Mouse (Mus musculus) T-cell, adult 66 days (primary cell): Measurements from ENCODE around the gene Gm10436. TPM values are rescaled to one million over a fixed set of nuclear protein-coding genes. Genes with fewer than 3 reads are reported as not detected.

Source experiments
- total RNA-seq, 2 experiments: library from RNA; stranded (reverse); gene quantifications; 3 replicates in 1 of 2; 4 replicates in 1 of 2; pipeline ENCODE4 v1.2.4; 2023

Gene Gm10436
- not detected for total RNA-seq

GRCm38 (mm10) chr12:88182008-88182407 lies at the start of gene Gm10436:
TSS of gene Gm10436 (minus strand) at chr12:88182108.

Other genes starting within 250 kb of the Gm10436 start
- gene Gm2042, start 228.0 kb downstream of the Gm10436 start, total RNA-seq, result not detected
- gene Gm2075, start 170.3 kb downstream of the Gm10436 start, total RNA-seq, result not detected
- not detected for gene Gm6803, start 163.3 kb downstream of the Gm10436 start, total RNA-seq
- not detected for gene Gm2056, start 155.1 kb downstream of the Gm10436 start, total RNA-seq
- not detected for gene Gm16368, start 98.4 kb downstream of the Gm10436 start, total RNA-seq
- gene Gm8332, start 68.0 kb upstream of the Gm10436 start, total RNA-seq, result not detected
- not detected for gene Gm5662, start 92.4 kb upstream of the Gm10436 start, total RNA-seq
- not detected for gene Gm5039, start 141.9 kb upstream of the Gm10436 start, total RNA-seq
- 10 to 100 TPM; 19.5 to 20.3 TPM for gene Adck1, start 178.4 kb upstream of the Gm10436 start, total RNA-seq